Mouse (Mus musculus): ENCODE measurements around the gene Strap. TPM values are rescaled to one million over a fixed set of nuclear protein-coding genes. Genes with fewer than 3 reads are reported as not detected.
A peak's percentile ranks its signal among the peaks of the same experiment; 100 is the strongest.

Gene Strap
- total RNA-seq (2014; rRNA removed) (79.0 and 86.6 TPM in 2 replicates), polyA plus RNA-seq (2015; fragmentation: Nextera tagmentation; extraction: Ambion mirVana) (168 TPM in 2 replicates)

GRCm38 (mm10) chr6:137734846-137735609, at the start of gene Strap:
Gene Strap (plus strand): TSS chr6:137735078.
- H3K4me3 ChIP-seq (ENCODE audit: low read length) = peak within 1 kb of the TSS; percentile 95
- peak within 1 kb of the TSS; percentile 94 for H3K9ac ChIP-seq (replicated peaks; ENCODE audit: low read length)
- WGBS = 2% methylated on average over 68 of the region's 86 CpGs
- ATAC-seq (peak; percentile 99), DNase-seq (ENCODE audit: low spot score) (peak; percentile 100)
- H3K9me3 ChIP-seq (ENCODE audit: low read length) = no peaks in the 10 kb centered on the region
- H3K36me3 ChIP-seq (ENCODE audit: insufficient read depth, low read length) = peaks cover 9% of the 10 kb centered on the region
- H3K27me3 ChIP-seq (ENCODE audit: insufficient read depth, low read length) = no peaks in the 10 kb centered on the region
- peaks cover 13% of the 10 kb centered on the region for H3K4me1 ChIP-seq (ENCODE audit: insufficient read depth, low read length)
- H3K27ac ChIP-seq = peak within 1 kb of the TSS; percentile 87
- no peak for TF ChIP-seq CTCF (IDR thresholded peaks at IDR 0.05; ENCODE audit: low read depth)
- H3K4me2 ChIP-seq (ENCODE audit: low read depth, low read length) = peak within 1 kb of the TSS; percentile 65

DNA sequence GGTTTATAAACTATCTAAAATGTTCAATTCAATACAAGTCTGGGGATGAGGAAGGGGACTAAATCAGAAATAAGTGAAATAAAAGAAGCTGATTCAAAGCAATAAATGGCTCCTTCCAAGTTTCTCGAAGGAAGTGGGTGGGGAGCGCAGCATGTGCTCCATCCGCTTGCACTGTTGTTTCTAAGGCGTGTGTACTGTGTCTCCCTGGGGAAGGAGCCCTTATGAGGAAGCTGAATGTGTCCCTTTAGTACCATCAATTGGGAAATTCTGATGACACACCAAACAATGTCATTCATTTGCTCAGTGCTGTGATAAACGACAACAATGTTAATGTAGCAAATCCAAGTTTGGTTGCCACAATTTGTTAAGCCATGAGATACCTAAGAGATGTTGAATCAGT, 47.2 kb upstream of the Strap start:
- H3K4me3 ChIP-seq (ENCODE audit: low read length) = no peak overlapping the region
- H3K27me3 ChIP-seq (ENCODE audit: insufficient read depth, low read length) = no peaks in the 10 kb centered on the region
- H3K36me3 ChIP-seq (ENCODE audit: insufficient read depth, low read length) = no peaks in the 10 kb centered on the region
- H3K9me3 ChIP-seq (ENCODE audit: low read length) = no peaks in the 10 kb centered on the region
- TF ChIP-seq CTCF (IDR thresholded peaks at IDR 0.05; ENCODE audit: low read depth) = no peak
- WGBS = 89% methylated on average over 5 of the region's 5 CpGs
- no peak for DNase-seq (ENCODE audit: low spot score)
- H3K4me1 ChIP-seq (ENCODE audit: insufficient read depth, low read length) = no peaks in the 10 kb centered on the region
- H3K4me2 ChIP-seq (ENCODE audit: low read depth, low read length) = no peak overlapping the region
- ATAC-seq = no peak
- no peak overlapping the region for H3K9ac ChIP-seq (replicated peaks; ENCODE audit: low read length)
- no peak overlapping the region for H3K27ac ChIP-seq

DNA sequence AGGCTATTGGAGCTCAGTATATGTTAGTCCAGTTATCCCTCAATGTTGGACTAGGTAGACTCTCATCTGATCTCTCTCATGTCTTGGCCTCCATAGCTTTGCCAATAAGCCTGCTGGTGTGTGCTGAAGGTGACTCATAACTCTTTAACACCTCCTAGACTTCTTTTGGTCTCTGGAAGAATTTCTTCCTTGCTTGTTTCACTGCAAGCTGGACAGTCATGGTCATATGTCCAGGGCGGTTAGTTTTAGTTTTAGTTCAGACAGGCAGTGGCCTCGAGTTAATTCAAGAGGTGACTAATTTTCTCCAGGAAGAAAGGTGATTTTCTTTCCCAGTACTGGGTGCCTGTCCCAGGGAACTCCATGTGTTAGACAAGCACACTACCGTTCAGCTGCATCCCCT, 46.8 kb upstream of the Strap start:
- no peaks in the 10 kb centered on the region for H3K27me3 ChIP-seq (ENCODE audit: insufficient read depth, low read length)
- no peak for TF ChIP-seq CTCF (IDR thresholded peaks at IDR 0.05; ENCODE audit: low read depth)
- H3K4me3 ChIP-seq (ENCODE audit: low read length) = no peak overlapping the region
- no peak overlapping the region for H3K4me2 ChIP-seq (ENCODE audit: low read depth, low read length)
- no peak overlapping the region for H3K27ac ChIP-seq
- H3K4me1 ChIP-seq (ENCODE audit: insufficient read depth, low read length) = no peaks in the 10 kb centered on the region
- H3K36me3 ChIP-seq (ENCODE audit: insufficient read depth, low read length) = no peaks in the 10 kb centered on the region
- no peak for ATAC-seq
- no peak for DNase-seq (ENCODE audit: low spot score)
- no peaks in the 10 kb centered on the region for H3K9me3 ChIP-seq (ENCODE audit: low read length)
- WGBS = 93% methylated on average over 3 of the region's 3 CpGs
- no peak overlapping the region for H3K9ac ChIP-seq (replicated peaks; ENCODE audit: low read length)

- DNase-seq (ENCODE audit: low spot score) = no peak
- Histone ChIP-seq H3K9ac (replicated peaks; ENCODE audit: low read length) (no peak overlapping the region), H3K4me3 (ENCODE audit: low read length) (no peak overlapping the region), H3K4me2 (ENCODE audit: low read depth, low read length) (no peak overlapping the region), H3K9me3 (ENCODE audit: low read length) (no peaks in the 10 kb centered on the region), H3K27ac (no peak overlapping the region), H3K27me3 (ENCODE audit: insufficient read depth, low read length) (no peaks in the 10 kb centered on the region), H3K36me3 (ENCODE audit: insufficient read depth, low read length) (no peaks in the 10 kb centered on the region), H3K4me1 (ENCODE audit: insufficient read depth, low read length) (no peaks in the 10 kb centered on the region)
- ATAC-seq = no peak
- WGBS = 68% methylated on average over 11 of the region's 11 CpGs
- TF ChIP-seq CTCF (IDR thresholded peaks at IDR 0.05; ENCODE audit: low read depth) = no peak
These were observed 46.3 kb upstream of the Strap start for GRCm38 (mm10) chr6:137688506-137689105.

- Histone ChIP-seq H3K9me3 (ENCODE audit: low read length) (no peaks in the 10 kb centered on the region), H3K4me2 (ENCODE audit: low read depth, low read length) (no peak overlapping the region), H3K4me3 (ENCODE audit: low read length) (no peak overlapping the region), H3K27me3 (ENCODE audit: insufficient read depth, low read length) (no peaks in the 10 kb centered on the region), H3K36me3 (ENCODE audit: insufficient read depth, low read length) (no peaks in the 10 kb centered on the region), H3K27ac (no peak overlapping the region), H3K9ac (replicated peaks; ENCODE audit: low read length) (no peak overlapping the region), H3K4me1 (ENCODE audit: insufficient read depth, low read length) (no peaks in the 10 kb centered on the region)
- no peak for TF ChIP-seq CTCF (IDR thresholded peaks at IDR 0.05; ENCODE audit: low read depth)
- WGBS = 43% methylated on average over 2 of the region's 2 CpGs
- ATAC-seq (no peak), DNase-seq (ENCODE audit: low spot score) (no peak)
These were observed 44.2 kb upstream of the Strap start for GRCm38 (mm10) chr6:137690550-137691119.

DNA sequence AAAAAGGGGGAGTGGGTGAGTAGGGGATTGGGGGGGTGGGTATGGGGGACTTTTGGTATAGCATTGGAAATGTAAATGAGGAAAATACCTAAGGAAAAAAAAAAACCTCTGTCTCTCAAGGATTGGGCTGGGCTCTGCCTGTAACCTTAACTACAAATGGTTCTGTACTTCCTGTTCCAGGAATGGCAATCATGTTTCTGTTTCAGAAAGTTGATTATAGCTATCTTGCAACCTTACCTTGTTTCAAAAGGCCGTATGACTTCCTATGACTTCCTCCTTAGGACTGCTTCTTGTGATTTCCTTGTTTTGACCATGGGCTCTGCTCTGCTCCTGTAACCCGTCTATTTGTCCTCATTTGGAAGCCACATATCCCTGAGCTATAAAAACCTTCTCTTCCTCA, 40.6 kb upstream of the Strap start:
- no peaks in the 10 kb centered on the region for H3K4me1 ChIP-seq (ENCODE audit: insufficient read depth, low read length)
- H3K36me3 ChIP-seq (ENCODE audit: insufficient read depth, low read length) = no peaks in the 10 kb centered on the region

More for the DNA sequence above, 40.6 kb upstream of the Strap start:
- Histone ChIP-seq H3K27ac (no peak overlapping the region), H3K9ac (replicated peaks; ENCODE audit: low read length) (no peak overlapping the region), H3K4me3 (ENCODE audit: low read length) (no peak overlapping the region), H3K4me2 (ENCODE audit: low read depth, low read length) (no peak overlapping the region), H3K9me3 (ENCODE audit: low read length) (no peaks in the 10 kb centered on the region), H3K27me3 (ENCODE audit: insufficient read depth, low read length) (no peaks in the 10 kb centered on the region)
- WGBS = 90% methylated on average over 2 of the region's 2 CpGs
- ATAC-seq = no peak
- TF ChIP-seq CTCF (IDR thresholded peaks at IDR 0.05; ENCODE audit: low read depth) = no peak
- DNase-seq (ENCODE audit: low spot score) = no peak

All from hindbrain, postnatal 0 days (tissue).